Mouse (Mus musculus) embryonic facial prominence, embryonic 11.5 days (tissue): ENCODE results near the gene Cyb561. TPM values are rescaled to one million over a fixed set of nuclear protein-coding genes. Genes with fewer than 3 reads are reported as not detected.

ENCODE experiments used
- ATAC-seq: fragments of 200-750 bp; cut with Nextera tagmentation; replicated peaks from 2 replicates; pipeline ENCODE4 v1.8.0; 2017; ENCODE audit warnings: low read depth; ENCODE audit not compliant: insufficient number of reproducible peaks, low FRiP score, low TSS enrichment
- DNase-seq: peaks from one replicate; pipeline ENCODE4 v3.0.0-alpha.2; 2015; ENCODE audit warnings: low spot score
- H3K27ac ChIP-seq: fragments of 300-500 bp; sonication (generic); replicated peaks from 2 replicates; pipeline ENCODE4 v1.5.1; 2014; ENCODE audit warnings: mild to moderate bottlenecking, low read depth, low read length, control low read depth
- H3K27me3 ChIP-seq: fragments of 300-500 bp; sonication (generic); 2 replicates; pipeline ENCODE4 v1.6.1; 2014; ENCODE audit warnings: mild to moderate bottlenecking, low read length, moderate library complexity, mixed read lengths; ENCODE audit not compliant: control insufficient read depth, insufficient read depth
- H3K36me3 ChIP-seq: fragments of 300-500 bp; sonication (generic); replicated peaks from 2 replicates; pipeline ENCODE4 v1.6.1; 2014; ENCODE audit warnings: low read depth, mild to moderate bottlenecking, low read length, moderate library complexity, mixed read lengths; ENCODE audit not compliant: control insufficient read depth, insufficient read depth
- H3K4me1 ChIP-seq: fragments of 300-500 bp; sonication (generic); 2 replicates; pipeline ENCODE4 v1.6.1; 2014; ENCODE audit warnings: low read length, mixed read lengths; ENCODE audit not compliant: control insufficient read depth, insufficient read depth
- H3K4me2 ChIP-seq: fragments of 300-500 bp; sonication (generic); 2 replicates; pipeline ENCODE4 v1.6.1; 2014; ENCODE audit warnings: low read depth, mild to moderate bottlenecking, control low read depth, low read length, moderate library complexity
- H3K4me3 ChIP-seq: fragments of 300-500 bp; sonication (generic); 2 replicates; pipeline ENCODE4 v1.5.1; 2014; ENCODE audit warnings: low read depth, low read length, control low read depth
- H3K9ac ChIP-seq: fragments of 300-500 bp; sonication (generic); replicated peaks from 2 replicates; pipeline ENCODE4 v1.6.1; 2014; ENCODE audit warnings: mild to moderate bottlenecking, control low read depth, low read length
- H3K9me3 ChIP-seq: fragments of 300-500 bp; sonication (generic); replicated peaks from 2 replicates; pipeline ENCODE4 v1.6.1; 2016; ENCODE audit warnings: mild to moderate bottlenecking, low read length, inconsistent platforms, mixed read lengths; ENCODE audit not compliant: control insufficient read depth
- WGBS: fragments of 180-500 bp; shearing (Covaris S2); extraction: QIAGEN DNeasy Blood & Tissue Kit; methylation state at CpG from one replicate; pipeline ENCODE4 v1.1.7; 2014; 5-methylcytosine and 5-hydroxymethylcytosine counted together
- polyA plus RNA-seq: library from polyadenylated mRNA; unstranded; fragments of >200 nt; fragmentation: Nextera tagmentation; extraction: Ambion mirVana; gene quantifications from 2 replicates; pipeline ENCODE4 v1.2.1, GENCODE M21; 2014

The Cyb561 gene
- polyA plus RNA-seq, 1 experiment from 2014 or later = 9.9 TPM

DNA sequence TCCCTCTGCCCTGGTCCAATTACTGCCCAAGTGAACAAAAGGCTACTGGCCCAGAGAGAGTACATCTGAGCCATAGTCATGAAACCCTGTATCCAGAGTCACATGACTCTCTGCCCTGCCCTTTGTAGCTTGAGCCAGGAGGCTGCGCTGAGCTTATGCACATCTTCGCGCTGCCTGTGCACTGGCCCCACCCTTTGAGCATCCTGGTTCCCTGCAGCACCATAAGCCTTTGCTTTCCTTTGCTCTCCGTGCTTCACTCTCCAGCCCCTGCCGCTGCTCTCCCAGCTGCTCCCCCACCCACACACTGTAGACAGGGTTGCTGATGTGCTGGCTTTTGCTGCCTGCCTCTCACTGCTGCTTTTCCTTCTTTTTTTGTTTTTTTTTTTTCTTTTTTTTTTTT lies 39.6 kb downstream of the Cyb561 start:
- no peak for ATAC-seq

DNA sequence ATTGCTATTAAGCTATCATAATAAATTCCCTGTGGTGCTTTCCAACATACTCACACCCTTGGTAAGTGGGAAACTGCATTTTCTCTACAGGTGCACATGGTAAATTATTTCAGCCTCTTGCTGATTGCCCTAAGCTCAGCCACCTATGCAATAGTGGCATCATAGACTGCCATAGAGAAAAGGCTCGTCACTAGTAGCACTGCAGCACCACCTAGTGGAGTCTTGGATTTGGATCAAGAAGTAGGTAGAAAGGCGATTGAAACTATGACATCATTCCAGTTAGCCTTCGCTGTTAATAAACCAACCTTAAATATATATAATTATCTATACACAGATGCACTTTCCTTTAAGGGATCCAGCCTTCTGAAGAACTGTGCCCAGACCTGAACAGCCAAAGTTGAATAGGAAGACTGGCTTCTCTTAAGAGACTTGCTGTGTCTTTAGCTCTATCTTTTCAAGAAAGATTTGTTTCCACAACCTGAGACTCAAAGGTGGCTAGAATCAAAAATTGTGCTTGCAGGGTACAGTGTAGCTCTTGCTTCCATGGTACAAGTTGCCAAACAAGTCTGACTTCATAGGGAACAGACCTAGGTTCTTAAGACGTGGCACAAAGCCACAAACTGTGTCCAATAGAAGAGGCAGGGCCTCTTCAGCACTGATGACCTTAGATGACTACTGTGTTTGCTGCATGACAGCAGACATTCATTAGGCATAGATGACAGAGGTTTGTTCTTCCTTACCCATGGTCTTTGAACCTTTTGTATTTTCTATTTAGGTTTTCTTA lies 41.4 kb downstream of the Cyb561 start:
- no peak for ATAC-seq
- 35% methylated on average over 4 of the region's 4 CpGs for WGBS

More for the DNA sequence above, 39.6 kb downstream of the Cyb561 start:
- no peak overlapping the region for H3K4me2 ChIP-seq
- H3K36me3 ChIP-seq = no peaks in the 10 kb centered on the region
- H3K27ac ChIP-seq = no peak overlapping the region
- H3K27me3 ChIP-seq = no peaks in the 10 kb centered on the region
- 59% methylated on average over 5 of the region's 5 CpGs for WGBS
- H3K9ac ChIP-seq = no peak overlapping the region
- no peaks in the 10 kb centered on the region for H3K9me3 ChIP-seq
- DNase-seq = no peak
- no peak overlapping the region for H3K4me3 ChIP-seq
- no peaks in the 10 kb centered on the region for H3K4me1 ChIP-seq

DNA sequence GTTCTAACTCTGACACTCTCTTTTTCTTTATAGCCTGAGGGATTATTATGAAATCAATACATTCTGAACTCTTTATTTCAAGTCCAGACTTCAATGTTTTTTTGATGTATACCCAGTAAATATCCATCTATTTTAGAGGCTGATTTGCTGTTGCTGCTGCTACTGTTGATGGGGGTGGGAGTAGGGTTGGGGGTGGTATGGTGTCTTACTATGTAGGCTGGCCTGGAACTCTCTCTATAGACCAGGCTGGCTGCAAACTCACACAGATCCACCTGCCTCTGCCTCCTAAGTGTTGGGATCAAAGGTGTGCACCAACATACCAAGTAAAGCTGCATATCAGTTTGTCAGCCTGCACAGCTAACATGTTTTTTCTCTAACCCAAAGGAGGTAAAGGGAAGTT lies 42.0 kb downstream of the Cyb561 start:
- ATAC-seq (no peak), DNase-seq (no peak)
- Histone ChIP-seq H3K9me3 (no peaks in the 10 kb centered on the region), H3K9ac (no peak overlapping the region), H3K36me3 (no peaks in the 10 kb centered on the region), H3K4me3 (no peak overlapping the region), H3K27ac (no peak overlapping the region), H3K4me1 (no peaks in the 10 kb centered on the region), H3K27me3 (no peaks in the 10 kb centered on the region), H3K4me2 (no peak overlapping the region)

More for the DNA sequence above, 41.4 kb downstream of the Cyb561 start:
- no peaks in the 10 kb centered on the region for H3K9me3 ChIP-seq
- no peak overlapping the region for H3K4me3 ChIP-seq
- no peak overlapping the region for H3K27ac ChIP-seq
- DNase-seq = peak; percentile 91
- H3K4me2 ChIP-seq = no peak overlapping the region
- no peaks in the 10 kb centered on the region for H3K36me3 ChIP-seq
- H3K9ac ChIP-seq = no peak overlapping the region
- H3K27me3 ChIP-seq = no peaks in the 10 kb centered on the region
- no peaks in the 10 kb centered on the region for H3K4me1 ChIP-seq

DNA sequence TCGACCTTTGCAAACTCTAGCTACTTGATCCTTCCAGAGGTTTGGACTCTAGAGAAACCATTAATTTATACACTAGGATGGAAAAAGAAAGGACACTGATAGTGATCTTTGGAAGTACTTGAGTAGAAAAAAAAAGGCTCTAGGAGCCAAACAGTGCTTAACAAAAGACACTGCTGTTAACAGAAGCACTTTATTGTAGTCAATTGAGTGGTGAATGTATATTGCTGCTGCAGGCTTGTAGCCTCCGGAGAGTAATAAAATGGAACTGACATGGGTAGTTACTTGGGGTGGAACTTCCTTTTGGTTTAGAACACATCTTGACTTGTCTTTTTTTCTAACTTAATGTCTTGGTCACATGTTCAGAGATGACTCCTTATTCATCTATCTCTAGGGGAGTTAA lies 43.5 kb downstream of the Cyb561 start:
- DNase-seq (no peak), ATAC-seq (no peak)
- Histone ChIP-seq H3K4me1 (no peaks in the 10 kb centered on the region), H3K9ac (no peak overlapping the region), H3K9me3 (no peaks in the 10 kb centered on the region), H3K4me2 (no peak overlapping the region), H3K4me3 (no peak overlapping the region), H3K27ac (no peak overlapping the region), H3K36me3 (no peaks in the 10 kb centered on the region), H3K27me3 (no peaks in the 10 kb centered on the region)
- WGBS = 72% methylated on average over 2 of the region's 2 CpGs

GRCm38 (mm10) chr11:105908926-105909325 lies 44.2 kb downstream of the Cyb561 start:
- Histone ChIP-seq H3K4me1 (no peaks in the 10 kb centered on the region), H3K36me3 (no peaks in the 10 kb centered on the region), H3K9me3 (no peaks in the 10 kb centered on the region), H3K9ac (no peak overlapping the region), H3K4me2 (no peak overlapping the region), H3K27me3 (no peaks in the 10 kb centered on the region), H3K4me3 (no peak overlapping the region), H3K27ac (no peak overlapping the region)
- ATAC-seq = no peak
- WGBS = 86% methylated on average over 8 of the region's 8 CpGs
- DNase-seq = no peak

GRCm38 (mm10) chr11:105907381-105907780 lies 45.8 kb downstream of the Cyb561 start:
- no peak overlapping the region for H3K9ac ChIP-seq
- no peak overlapping the region for H3K27ac ChIP-seq
- no peak for DNase-seq
- ATAC-seq = no peak
- no peaks in the 10 kb centered on the region for H3K27me3 ChIP-seq
- H3K4me3 ChIP-seq = no peak overlapping the region
- no peak overlapping the region for H3K4me2 ChIP-seq
- no peaks in the 10 kb centered on the region for H3K9me3 ChIP-seq
- no peaks in the 10 kb centered on the region for H3K36me3 ChIP-seq
- 84% methylated on average over 1 of the region's 1 CpGs for WGBS
- H3K4me1 ChIP-seq = no peaks in the 10 kb centered on the region

DNA sequence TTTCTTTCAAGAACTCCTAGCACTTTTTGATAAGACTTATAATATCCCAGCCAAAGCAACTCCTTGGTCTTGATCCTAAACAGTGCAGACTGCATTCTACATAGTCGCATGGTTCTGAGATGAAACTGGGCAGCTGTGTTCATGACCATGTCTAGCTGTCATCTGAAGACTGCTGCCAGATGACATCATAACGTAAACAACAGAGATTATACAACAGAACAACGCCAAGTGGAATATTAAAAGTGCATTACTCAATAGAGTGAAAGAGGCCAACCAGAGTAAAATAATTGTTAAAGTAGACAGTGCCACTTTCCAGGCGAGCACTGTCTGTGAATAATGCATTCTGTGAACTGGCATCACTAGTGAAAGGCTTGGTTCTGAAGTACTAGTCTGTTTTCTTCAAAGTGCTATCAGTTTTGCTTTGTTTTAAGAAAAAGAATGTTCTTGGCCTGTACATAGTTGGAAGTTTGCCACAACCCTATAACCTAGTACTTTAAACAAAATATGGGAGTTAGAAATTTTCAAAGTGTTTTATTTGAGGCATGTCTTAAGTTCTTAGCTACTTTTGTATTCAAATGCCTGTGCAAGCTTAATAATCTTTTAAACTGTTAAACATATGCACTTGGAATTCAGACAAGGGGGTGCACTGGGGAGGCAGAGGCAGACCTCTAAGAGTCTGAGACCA lies 47.5 kb downstream of the Cyb561 start:
- Histone ChIP-seq H3K27ac (no peak overlapping the region), H3K36me3 (no peaks in the 10 kb centered on the region), H3K9me3 (no peaks in the 10 kb centered on the region), H3K4me3 (no peak overlapping the region), H3K27me3 (no peaks in the 10 kb centered on the region), H3K4me2 (no peak overlapping the region), H3K9ac (no peak overlapping the region), H3K4me1 (no peaks in the 10 kb centered on the region)
- ATAC-seq (no peak), DNase-seq (no peak)
- 75% methylated on average over 4 of the region's 4 CpGs for WGBS

DNA sequence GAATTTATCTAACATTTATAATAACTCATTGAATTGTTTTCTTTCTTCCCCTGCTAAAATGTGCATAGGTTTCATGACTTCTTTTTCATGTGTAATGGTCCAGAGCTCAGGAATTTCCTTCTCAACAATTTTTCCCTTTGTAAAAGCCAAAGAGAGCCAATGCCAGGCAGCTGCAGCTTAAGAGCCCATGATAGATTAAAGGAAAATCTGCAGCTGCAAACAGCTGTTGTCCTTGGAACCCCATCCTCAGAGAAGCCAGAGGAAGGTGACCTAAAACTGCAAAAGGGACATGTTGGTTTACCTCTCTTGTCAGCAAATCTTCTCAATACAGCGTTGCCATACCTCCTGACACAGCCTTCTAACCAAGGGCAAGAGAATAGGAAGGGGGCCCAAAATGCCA lies 50.2 kb downstream of the Cyb561 start:
- Histone ChIP-seq H3K27me3 (no peaks in the 10 kb centered on the region), H3K9me3 (no peaks in the 10 kb centered on the region), H3K4me2 (no peak overlapping the region), H3K36me3 (no peaks in the 10 kb centered on the region), H3K9ac (no peak overlapping the region), H3K27ac (no peak overlapping the region), H3K4me3 (no peak overlapping the region), H3K4me1 (no peaks in the 10 kb centered on the region)
- DNase-seq = no peak
- 87% methylated on average over 1 of the region's 1 CpGs for WGBS
- no peak for ATAC-seq
